Mouse (Mus musculus): Measurements from ENCODE around the gene Tcaim.
A peak's percentile ranks its signal among the peaks of the same experiment; 100 is the strongest.
"Not testable (repeated sequence)": the region's sequence is repeated elsewhere in the genome, so short reads cannot be mapped to it uniquely, and the experiment has no call there.

The Tcaim gene

GRCm38 (mm10) chr9:122847811-122848311 lies 42.5 kb downstream of the Tcaim start:
- ATAC-seq (ENCODE audit: insufficient number of reproducible peaks, low FRiP score, low TSS enrichment), result not testable (repeated sequence)

- ATAC-seq (ENCODE audit: insufficient number of reproducible peaks, low FRiP score, low TSS enrichment), result no peak
These were observed 49.2 kb downstream of the Tcaim start for GRCm38 (mm10) chr9:122854526-122854925.

DNA sequence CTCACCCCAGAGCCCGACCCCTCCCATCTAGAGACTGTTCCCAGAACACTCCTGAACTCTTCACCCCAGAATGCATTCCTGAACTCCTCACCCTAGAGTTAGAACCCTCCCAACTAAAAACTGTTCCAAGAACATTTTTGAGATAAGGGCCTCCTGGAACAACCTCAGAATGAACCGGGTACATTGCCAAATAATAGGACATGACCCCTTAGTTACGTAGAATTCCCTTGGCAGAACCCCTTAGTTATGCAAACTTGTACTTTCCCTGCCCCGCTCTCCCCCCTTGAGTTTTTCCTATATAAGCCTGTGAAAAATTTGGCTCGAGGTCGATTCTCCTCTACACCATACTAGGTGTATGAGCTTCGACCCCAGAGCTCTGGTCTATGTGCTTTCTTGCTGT lies 49.8 kb downstream of the Tcaim start:
- ATAC-seq (ENCODE audit: insufficient number of reproducible peaks, low FRiP score, low TSS enrichment), result not testable (repeated sequence)

DNA sequence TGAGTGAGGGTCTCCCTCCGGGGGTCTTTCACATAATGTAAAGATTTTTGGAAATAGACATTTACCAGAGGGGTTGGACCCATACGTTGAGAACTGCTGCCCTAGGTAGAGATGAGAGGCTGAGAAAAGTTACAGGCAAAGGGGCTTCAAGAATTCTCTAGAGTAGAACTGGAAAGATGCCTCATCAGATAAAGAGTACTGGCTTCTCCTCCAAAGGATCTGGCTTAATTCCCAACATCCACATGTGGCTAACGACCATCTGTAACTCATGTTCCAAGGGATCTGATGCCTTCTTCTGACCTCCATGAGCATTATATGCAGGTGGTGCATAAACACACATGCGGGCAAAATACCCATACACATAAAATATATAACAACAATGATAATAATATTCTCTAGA lies 50.3 kb downstream of the Tcaim start:
- ATAC-seq (ENCODE audit: insufficient number of reproducible peaks, low FRiP score, low TSS enrichment), result no peak

DNA sequence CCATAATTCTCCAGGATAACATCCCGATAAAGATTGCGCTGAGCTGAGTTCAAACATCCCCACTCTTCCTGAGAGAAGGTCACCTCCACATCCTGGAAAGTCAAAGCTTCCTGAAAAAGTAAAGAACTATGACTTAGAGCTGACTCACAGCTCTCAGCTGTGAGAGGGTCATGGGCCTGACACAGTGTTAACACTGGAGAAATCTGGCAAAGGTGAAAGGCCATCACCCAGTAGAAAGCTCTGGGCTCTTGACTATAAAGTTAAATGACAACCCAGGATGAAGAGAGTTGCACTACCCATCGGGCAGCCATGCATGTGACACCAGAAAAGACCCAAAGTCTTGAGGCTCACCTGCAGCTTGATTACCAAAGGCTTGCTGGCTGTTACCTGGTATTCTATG lies 51.4 kb downstream of the Tcaim start:
- ATAC-seq (ENCODE audit: insufficient number of reproducible peaks, low FRiP score, low TSS enrichment), result no peak

DNA sequence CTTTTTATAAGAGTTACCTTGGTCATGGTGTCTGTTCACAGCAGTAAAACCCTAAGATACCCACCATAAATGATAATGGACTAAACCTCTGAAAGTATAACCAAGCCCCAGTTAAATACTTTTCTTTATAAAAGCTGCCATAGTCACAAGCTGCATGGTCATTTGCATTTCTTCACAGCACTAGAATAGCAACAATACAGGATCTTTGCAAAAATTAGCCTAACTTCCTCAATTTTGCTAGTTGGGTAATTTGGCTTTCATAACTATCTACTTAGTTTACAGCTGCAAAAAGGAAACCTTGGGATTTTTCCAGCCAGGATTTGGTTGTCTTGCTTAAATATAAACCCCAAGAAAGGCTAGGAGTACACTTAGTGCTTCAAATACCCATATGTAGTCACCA lies 55.4 kb downstream of the Tcaim start:
- ATAC-seq (ENCODE audit: insufficient number of reproducible peaks, low FRiP score, low TSS enrichment), result no peak

GRCm38 (mm10) chr9:122863731-122864130 lies 58.4 kb downstream of the Tcaim start:
- ATAC-seq (ENCODE audit: insufficient number of reproducible peaks, low FRiP score, low TSS enrichment), result no peak

DNA sequence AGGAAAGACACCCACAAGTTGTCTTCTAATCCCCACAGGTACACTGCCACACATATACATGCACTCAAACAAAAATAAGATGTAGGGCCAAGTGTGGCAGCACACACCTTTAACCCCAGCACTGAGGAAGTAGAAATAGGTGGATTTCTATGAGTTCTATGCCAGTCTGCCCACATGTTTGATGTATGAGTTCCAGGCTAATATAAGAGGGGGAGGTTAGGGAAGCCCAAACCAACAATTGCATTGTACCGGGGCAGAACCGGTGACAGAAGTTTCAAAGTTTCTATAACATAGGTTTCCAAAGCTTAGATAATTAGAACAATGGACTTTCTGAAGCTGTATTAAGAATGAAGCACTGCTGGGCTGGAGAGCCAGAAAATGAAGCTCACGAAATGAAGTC lies 59.5 kb downstream of the Tcaim start:
- no peak for ATAC-seq (ENCODE audit: insufficient number of reproducible peaks, low FRiP score, low TSS enrichment)

- ATAC-seq (ENCODE audit: insufficient number of reproducible peaks, low FRiP score, low TSS enrichment), result peak; percentile 99
These were observed 60.4 kb downstream of the Tcaim start, which contains the start of gene Zfp445 for GRCm38 (mm10) chr9:122865697-122866166. Zfp445 (minus strand) TSS chr9:122866006.

DNA sequence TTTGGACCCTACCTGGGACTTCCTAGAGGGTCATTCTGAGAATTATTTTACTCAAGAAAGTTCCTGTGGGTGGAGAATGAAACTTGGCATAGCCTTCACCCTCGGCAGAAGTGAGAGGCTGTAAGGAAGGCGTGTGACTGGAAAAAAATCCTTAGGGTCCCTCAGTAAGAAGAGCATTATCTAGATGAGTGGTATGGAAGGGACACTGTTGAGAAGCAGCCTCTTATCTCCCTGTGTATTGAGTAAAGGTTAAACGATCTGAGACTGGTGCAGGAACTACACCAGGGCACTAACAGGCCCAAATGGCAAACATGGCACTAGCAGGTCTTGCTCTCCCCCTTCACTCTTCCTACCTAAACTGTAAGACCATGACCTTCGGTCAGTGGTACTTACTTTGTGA lies 60.9 kb downstream of the Tcaim start:
- ATAC-seq (ENCODE audit: insufficient number of reproducible peaks, low FRiP score, low TSS enrichment), result no peak

- no peak for ATAC-seq (ENCODE audit: insufficient number of reproducible peaks, low FRiP score, low TSS enrichment)
These were observed 67.3 kb downstream of the Tcaim start for GRCm38 (mm10) chr9:122872595-122872994.

- ATAC-seq (ENCODE audit: insufficient number of reproducible peaks, low FRiP score, low TSS enrichment), result no peak
These were observed 69.3 kb downstream of the Tcaim start for GRCm38 (mm10) chr9:122874653-122875052.

DNA sequence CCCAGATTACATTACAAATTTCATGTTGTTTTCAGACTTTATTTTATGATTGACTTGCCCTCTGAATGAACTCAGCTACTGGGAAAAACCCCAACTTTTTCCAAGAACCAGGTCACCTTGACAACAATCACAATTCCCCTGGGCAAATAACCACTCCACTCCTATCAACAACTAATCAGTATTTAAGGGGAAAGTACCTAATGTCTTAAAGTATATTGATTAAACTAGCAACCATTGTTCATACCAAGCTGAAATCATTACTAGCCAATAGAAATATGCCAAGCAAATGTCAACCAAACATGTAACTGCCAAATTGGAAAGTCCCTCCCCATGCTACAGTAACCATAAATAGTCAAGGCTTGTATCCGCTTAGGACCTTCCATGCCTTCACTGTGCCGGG lies 69.8 kb downstream of the Tcaim start:
- ATAC-seq (ENCODE audit: insufficient number of reproducible peaks, low FRiP score, low TSS enrichment), result no peak

DNA sequence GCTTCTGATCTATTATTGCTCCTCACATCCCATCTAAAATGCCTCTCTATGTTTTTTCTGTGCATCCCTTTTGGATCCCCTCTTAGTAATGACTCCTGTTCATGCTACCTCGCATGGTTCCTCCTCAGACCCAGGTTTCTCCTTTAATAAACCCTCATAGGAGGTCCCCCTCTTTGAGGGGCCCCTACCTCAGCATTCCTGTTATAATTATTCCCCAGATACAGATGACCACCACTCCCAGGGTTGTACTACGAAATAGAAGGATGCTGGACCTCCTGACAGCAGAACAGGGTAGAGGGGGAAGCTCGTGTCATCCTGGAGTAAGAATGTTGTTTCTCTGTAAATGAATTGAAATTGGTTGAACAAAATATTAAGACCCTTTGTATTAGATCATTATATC lies 80.0 kb downstream of the Tcaim start, which contains the start of gene Zkscan7:
Gene Zkscan7, plus strand, starts transcription at position 301 of the 400 bp plus-strand sequence.
- ATAC-seq (ENCODE audit: insufficient number of reproducible peaks, low FRiP score, low TSS enrichment), result no peak
